Mouse (Mus musculus) yolk sac, embryonic 10.5 days (tissue): ENCODE data around the gene Palm3.
A peak's percentile ranks its signal among the peaks of the same experiment; 100 is the strongest.

Source experiments
- DNase-seq: peaks from one replicate; pipeline ENCODE4 v3.0.0-alpha.2; 2017; ENCODE audit warnings: low spot score

The Palm3 gene

DNA sequence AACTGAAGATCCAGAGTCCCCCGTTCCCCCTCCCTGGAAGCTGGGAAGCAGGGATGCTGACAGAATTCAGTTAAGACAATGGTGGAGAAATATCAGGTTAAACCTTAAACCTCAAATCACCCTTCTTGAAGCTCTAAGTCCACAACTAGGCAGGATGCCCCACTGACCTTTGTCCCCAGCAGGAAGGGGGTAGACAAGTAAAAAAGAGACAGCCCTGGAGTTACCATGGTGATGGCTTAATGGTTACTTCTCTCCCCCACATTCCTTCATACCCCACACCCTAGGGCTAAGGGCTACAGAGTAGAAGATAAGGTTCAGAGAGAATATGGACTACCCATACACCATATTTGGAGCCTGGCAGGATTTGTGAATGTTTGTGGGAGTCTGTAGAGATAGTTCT is 2.4 kb downstream of the Palm3 start:
- DNase-seq, result peak; percentile 88

DNA sequence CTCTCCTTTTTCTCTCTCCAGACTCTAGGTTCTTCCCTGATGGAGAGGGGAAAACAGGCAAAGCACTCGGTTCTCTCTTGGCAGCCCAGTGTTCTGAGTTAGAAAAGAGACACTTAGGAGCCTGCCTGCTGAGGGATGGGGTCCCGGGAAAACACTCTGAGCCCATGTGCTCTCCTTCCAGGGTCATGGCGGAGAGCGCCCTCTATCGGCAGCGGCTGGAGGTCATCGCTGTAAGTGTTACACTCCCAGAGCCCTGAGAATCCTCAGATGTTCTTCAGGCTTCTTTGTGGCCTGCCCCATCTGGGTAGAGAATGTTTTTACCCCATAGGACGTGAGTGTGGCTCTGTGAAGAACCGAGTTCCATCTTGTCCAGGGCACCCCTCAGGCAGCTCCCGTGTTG is 2.9 kb downstream of the Palm3 start:
- DNase-seq, result peak; percentile 75

DNA sequence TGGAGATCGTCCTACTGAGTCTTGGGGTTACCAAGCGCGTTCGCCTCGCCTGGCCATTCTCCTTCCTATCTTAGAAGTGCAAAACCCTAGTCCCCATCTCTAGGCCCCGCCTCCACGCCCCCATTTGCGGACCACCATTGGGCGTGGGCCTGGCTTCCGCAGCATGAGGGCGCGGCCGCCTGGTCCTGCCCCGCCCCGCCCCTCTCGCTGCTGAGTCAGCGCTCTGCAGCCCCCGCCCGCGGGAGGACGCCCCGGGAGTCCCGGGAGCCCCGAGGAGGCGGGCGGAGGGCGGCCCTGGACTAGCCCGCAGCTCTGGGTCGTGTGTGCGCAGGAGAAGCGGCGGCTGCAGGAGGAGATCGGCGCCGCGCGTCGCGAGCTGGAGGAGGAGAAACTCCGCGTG is 4.6 kb downstream of the Palm3 start:
- no peak for DNase-seq

DNA sequence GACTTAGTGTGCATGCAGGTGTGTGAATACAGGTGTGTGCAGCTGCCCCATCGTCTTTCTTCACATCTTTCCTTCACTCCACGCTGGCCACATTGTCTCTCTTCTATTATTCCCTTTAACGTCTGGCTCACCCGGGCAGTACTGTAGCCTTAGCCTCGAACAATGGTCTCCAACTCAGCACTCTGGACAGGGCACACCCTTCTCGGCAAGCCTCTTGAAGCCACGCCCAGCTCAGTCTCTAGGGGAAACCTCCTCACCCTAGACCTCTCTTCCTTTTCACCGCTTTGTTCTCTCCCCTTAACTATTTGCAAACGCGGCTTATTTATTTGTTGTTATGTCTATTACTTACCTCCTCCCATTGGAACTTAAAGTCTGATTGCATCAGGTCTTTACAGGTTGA is 6.2 kb downstream of the Palm3 start:
- DNase-seq, result no peak

DNA sequence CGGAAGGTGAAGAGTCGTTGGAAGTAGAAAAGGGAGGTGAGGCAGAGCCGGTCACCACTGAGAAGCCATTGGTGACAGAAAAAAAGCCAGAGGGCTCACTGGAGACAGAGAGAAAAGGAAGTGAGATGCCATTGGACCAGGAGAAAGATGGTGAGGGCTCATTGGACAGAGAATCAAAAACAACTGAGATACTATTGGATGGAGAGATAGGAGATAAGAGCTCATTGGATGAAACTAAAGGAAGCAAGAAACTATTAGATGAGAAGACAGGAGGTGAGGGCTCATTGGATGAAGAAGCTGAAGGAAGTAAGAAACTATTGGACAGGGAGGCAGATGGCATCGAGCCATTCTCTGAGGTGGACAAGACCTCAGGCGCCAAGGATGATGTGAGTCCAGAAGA is 8.0 kb downstream of the Palm3 start:
- no peak for DNase-seq

DNA sequence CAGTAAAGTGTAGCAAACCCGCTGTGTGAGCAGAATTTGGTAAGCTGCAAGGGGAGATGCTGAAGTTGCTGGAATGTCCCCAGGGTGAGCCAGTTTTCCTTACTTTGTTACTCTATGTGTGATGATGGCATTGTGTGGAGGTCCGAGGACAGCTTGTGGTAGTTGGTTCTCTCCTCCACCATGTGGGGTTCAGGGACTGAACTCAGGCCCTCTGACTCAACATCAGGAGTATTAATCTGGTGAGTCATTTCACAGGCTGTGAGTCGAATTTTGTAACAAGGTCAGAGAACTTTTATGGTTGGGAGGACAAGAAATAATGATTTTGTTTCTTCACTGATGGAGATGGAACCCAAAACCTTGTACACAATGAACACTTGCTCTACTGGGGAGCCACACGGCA is 11.5 kb downstream of the Palm3 start:
- DNase-seq, result no peak

DNA sequence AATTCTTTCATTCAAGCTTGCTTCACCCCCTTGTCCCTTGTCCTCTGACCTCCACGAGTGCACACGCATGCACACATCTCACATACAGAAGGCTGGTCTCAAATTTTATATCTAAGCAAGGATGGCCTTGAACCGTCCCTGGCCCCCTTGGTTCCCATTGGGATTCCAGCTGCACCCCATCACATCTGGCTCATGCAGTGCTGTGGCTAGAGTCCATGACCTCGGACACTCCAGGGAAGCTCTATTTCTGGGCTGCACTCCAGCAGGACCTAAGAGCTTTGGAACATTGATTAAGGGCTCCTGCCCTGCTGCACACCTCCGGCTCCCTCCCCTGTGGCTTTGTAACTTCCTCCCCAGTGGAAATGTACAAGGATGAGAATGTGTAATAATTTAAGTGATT is 16.7 kb downstream of the Palm3 start:
- no peak for DNase-seq

DNA sequence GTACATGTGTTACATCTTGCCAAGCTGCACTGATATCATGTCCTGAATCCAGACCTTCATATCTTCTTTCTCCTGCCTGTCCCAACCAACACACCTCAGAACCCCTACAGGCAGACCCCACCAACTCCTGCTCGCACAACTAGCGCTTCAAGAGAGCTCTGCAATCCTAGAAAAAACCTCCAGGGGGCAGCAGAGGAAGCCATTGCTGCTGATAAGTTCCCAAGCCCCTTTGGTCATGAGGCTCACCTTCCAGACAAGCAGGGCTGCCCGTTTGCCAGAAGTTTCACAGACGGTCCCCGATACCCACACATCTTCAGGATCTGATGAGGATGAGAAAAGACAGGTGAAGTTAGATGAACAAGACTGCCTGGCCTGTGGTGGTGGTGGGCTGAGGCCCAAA is 17.8 kb downstream of the Palm3 start:
- peak; percentile 69 for DNase-seq

DNA sequence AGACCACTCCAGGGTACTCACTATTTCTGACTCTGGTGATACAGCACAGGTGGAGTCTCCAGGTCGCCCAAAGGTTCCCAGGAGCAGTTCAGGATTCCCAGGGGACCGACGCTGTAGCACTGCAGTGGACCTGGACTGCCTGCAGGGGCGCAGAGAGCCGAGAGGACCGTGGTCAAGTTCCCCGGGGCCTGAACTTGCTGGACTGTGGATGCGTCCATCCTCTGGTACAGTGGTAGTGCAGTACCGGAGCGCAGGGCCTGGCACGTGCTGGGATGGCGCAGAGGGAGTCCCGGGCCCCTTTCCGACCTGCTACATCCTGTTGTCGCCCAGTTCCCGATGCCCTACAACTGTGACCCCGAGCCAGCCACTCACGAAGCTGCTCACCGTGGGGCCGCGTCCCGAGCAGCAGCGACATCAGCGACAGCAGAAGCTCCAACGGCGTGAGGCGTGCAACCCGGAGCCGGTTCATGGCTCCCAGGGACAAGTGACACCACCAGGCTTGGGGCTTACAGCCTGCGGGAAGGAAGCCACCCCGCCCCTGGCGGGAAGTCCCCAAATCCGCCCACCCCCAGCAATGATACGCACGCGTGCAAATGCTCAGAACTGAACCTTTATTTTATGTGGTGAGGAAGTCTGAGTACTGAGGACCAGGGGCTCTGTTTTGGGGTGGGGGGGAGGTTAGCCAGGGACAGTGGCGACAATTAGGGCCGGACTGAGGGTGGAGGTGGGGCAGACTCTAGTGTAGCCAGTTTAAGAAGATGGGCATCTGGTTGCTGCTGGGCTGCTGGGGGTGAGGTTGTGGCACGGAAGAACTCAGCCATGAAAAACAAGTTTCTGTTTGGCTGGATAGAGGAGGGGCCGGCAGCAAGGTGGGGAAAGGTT is 21.0 kb downstream of the Palm3 start, which contains the start of gene Il27ra:
Gene Il27ra (minus strand): TSS at position 524 of the 882 bp plus-strand sequence.
- no peak for DNase-seq

DNA sequence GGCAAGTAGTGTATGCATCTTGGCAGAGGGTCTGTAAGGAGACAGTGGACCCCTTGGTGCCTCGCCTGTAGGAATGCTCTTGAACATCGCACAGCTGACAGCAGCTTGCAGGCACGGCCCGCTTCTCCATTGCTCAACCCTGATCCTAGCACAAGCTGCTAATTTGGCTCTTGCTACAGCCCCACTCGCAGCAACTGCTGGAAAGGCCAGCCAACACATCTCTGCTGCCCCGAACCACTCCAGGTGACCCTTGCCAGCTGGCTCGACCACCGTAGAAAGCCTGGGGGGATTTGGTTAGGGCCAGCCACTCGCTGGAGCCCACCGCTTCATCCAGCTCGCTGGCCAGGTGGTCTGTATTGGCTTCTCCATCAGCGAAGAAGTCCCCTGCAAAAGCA is 21.7 kb downstream of the Palm3 start:
- DNase-seq, result no peak

DNA sequence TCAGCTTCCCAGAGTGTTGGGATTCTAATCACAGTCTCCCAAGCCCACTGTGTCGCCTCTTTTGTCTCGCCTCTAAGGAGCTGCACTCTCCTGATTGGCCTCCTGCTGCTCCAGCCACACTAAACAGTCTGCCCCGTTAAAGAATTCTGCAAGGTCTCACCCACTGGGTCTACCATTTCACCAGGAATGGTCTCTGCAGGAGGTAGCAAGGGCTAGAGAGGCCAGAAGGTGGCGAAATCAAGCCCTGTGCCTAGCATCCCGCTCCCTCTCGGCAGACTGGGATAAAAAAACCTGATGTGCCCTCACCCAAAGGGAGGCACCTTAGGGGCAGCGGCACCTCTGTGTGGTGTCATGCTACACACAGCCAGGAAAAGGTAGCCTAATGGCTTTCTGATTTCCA is 22.8 kb downstream of the Palm3 start:
- no peak for DNase-seq

DNA sequence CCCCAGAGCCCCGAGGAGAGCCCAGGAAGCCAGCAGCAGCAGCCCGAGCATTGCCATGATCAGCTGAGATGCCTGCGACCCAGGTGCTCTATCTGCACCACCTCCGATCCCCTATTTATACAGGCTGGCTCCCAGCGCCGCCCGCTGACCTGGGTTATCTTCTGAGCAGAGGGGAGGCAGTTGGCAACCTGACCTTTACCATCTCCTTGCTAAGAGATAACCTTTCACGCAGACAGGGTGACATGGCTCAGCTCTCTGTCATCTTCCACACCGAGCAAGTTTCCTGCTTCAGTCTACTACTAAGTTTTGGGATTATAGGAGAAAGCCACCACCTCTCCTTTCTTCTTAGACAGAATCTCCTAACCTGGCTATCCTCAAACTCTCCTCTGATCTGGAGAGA is 23.6 kb downstream of the Palm3 start, which contains the start of gene Rln3:
Gene Rln3 (minus strand): TSS at position 101 of the 400 bp plus-strand sequence.
- no peak for DNase-seq

DNA sequence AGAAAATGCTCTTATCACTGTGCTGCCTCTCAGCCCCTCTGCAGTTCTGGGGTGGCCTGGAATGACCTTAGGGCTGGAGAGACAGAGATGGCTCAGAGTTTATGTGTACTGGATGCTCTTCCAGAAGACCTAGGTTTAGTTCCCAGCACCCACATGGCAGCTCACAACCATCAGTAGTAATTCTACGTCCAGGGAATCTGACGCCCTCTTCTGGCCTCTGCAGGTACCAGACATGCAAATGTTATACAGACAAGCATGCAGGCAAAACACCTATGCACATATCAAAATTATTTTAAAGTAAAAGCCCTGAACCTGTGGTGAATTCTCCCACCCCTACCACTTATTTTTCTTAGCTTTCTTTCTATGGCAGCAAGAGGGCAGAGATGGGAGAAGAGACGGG is 25.2 kb downstream of the Palm3 start:
- DNase-seq, result no peak

DNA sequence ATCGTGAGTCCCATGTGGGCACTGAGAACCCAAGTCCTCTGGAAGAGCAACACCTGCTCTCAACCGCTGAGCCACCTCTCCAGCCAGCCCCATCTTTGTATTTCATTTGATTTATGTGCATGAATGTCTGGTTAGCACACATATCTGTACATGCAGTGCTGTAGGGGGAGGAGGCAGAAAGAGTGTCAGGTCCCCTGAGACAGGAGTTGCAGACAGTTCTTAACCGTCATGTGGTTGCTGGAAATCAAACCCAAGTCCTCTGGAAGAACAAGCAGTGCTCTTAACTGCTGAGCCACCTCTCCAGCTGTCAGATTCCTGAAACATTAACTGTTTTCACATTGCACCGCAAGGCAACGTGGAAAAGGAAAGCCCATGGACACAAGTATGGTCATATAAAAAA is 26.9 kb downstream of the Palm3 start:
- no peak for DNase-seq

DNA sequence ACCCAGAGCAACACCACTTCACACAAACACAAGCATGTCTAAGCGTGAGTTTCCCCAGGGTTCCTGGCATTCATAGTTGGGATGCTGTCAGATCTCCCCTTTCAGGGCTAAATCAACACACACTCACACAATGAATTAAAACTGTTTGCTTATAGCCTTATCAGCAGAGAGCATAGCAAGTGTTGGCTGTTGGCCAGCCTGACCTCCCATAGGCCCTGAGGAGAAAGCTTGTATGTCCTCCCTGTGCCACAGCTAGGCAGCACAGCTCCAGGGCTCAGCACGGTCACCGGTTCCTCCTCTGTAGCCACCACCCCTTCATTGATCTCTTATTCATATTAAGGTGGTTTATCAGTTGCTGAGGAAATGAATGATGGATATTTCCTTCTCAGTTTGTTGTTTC is 31.5 kb downstream of the Palm3 start:
- DNase-seq, result no peak

DNA sequence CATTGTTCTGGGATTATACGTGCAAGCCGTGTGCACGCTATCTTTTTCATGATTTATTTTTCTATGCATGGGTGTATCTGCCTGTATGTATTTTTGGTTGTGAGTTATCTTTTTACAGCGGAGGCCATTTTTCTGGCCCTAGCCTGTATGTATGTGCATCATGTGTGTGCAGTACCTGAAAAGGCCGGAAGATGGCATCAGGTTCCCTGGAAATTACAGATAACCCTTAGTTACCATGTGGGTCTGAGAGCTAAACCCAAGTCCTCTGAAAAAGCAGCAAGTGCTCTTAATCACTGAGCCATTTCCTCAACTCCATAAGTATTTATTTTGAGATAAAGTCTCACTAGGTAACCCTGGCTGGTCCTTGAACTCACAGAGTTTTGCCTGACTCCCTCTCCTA is 32.0 kb downstream of the Palm3 start:
- DNase-seq, result no peak

DNA sequence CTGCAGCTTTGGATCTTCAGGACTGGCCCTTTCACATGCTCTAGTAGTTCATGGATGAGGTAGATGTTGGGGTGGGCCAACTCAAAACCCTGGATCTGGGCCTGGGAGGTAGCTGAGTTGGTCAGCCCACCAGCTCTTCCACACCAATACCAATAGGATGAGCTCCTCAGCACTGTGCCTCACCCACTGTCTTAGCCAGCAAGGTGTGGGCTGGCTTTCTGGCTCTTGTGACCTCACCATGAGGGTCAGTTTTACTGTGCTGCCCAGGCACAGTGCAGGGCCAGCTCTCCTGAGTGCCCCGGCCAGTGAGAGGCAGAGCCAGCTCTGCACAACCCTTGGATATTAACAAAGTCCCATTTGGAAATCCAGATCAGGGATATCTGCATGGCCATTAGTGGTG is 36.6 kb downstream of the Palm3 start:
- no peak for DNase-seq

DNA sequence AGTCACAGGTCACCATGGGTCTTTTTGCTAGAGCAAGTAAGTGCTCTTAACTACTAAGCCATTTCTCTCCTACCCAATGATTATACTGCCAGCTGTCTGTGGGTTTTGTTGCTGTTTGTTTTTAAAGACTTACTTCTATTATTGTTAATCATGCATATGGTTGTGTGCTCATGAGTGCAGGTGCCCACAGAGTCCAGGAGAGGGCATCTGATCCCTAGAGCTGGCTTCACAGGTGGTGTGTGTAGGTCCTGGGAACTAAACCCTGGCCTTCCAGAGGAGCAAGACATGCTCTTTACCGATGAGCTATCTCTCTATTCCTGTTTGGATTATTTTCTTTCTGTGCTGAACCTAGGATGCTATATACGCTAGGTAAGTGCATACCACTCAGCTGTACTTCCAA is 38.0 kb downstream of the Palm3 start:
- DNase-seq, result no peak

DNA sequence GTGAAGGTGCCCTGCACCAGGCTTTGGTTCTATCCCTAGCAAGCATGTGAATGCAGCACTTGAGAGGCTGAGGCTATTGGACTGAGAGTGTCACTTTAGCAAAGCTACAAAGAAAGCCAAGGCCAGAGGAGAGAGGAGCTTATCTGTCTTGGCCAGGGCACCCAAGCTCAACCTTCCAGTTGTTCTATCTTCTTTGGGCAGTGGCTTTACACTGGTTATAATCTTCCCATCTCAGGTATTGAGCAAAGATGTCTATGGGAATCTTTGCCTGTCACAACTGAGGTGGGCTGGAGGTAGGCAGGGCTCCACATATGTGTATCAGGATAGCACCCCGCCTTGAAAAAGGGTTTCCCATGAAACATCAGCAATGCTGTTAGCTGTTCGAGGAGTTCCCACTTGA is 39.0 kb downstream of the Palm3 start:
- no peak for DNase-seq

DNA sequence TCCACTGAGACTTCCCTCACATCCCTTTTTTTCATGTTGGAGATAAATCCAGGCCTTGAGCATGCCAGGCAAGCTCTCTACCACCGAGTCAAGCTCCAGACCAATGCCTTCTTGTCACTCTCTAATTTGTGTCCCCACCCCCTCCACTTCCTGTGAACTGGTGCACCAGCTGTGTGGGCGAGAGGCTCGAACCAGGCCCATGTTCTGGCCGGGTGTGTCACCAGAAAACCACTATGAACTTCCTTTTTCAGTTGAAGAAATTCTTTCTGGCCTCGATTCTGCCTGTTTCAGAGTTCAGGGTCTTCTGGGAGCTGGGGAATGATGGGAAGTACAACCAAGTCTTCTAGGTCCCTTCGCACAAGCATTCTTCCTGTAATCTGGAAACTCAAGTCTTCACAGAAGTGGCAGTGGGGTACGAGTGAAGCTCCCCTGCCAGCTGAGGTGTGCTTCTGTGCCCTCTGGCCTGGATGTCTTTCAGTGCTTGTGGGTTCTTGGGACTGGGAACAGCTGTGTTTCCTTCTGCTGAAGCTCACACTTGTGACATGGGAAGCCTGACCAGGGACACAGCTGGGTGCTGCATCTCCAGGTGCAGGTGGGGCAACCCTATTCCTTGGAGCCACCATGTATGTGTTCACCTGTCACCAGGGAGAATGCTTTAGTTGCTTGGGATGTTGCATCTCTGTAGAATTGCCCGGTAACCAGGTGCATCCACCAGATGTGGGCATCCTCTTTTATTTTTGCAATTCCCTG is 42.8 kb downstream of the Palm3 start:
- DNase-seq, result no peak

DNA sequence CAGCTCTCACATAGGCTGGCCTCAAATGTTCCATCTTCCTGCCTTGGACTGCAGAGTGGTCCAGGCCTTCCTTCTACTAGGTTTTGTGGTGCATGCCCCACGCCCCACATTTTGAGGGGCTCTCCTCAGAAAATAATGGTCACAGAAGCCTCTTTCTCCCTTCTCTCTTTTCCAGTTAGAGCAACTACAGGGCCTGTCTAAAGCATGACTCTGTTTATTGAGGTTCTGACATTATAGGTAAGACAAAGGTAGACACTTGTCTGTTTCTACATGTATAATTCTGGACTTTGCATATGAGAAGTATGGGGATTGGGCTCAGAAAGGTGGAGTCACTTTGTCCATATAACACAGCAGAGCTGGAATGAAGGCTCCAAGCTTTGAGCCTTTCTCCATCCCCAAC is 43.8 kb downstream of the Palm3 start, which contains the start of gene Gm10643:
Gene Gm10643 (minus strand): TSS at position 101 of the 400 bp plus-strand sequence.
- no peak for DNase-seq

DNA sequence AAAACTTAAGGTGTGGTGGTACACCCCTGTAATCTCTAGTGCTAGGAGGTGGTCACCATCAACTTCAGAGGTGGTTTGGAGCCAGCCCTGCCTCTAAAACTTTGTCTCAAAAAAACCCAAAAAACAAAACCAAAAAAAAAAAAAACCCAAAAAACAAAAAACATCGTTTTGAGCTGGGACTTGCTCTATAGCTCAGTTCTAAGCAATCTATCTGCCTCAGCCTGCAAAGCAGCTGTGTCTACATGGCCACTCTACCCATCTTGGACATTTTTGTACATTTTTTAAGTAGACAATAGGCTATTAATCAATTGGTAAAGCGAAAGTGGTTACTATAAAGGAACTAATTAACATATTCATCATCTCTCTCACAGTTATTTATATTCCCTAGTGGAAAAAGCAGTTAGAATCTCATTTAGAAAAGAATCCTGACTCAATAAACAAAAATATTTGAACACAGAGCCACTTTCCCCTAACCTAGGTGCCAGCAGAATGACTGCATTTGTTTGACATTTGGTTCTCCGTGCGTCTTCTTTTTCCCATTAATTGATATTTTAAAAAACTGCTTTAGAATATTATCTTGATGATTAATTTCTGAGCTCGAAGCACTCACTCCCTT is 44.3 kb downstream of the Palm3 start:
- no peak for DNase-seq
